Mouse (Mus musculus) embryonic facial prominence, embryonic 14.5 days (tissue): Measurements from ENCODE around the gene Gm17455. TPM values are rescaled to one million over a fixed set of nuclear protein-coding genes. Genes with fewer than 3 reads are reported as not detected.

Source experiments
- ATAC-seq: fragments of 200-750 bp; cut with Nextera tagmentation; 2 replicates; pipeline ENCODE4 v1.8.0; 2017; ENCODE audit warnings: low read depth, moderate number of reproducible peaks, moderate TSS enrichment
- DNase-seq: peaks from one replicate; pipeline ENCODE4 v3.0.0-alpha.2; 2015; ENCODE audit warnings: low spot score
- H3K27ac ChIP-seq: fragments of 300-500 bp; sonication (generic); replicated peaks from 2 replicates; pipeline ENCODE4 v1.5.1; 2014; ENCODE audit warnings: low read depth, mild to moderate bottlenecking, low read length, moderate library complexity
- H3K27me3 ChIP-seq: fragments of 300-500 bp; sonication (generic); replicated peaks from 2 replicates; pipeline ENCODE4 v1.6.1; 2014; ENCODE audit warnings: low read length; ENCODE audit not compliant: control insufficient read depth, insufficient read depth
- H3K36me3 ChIP-seq: fragments of 300-500 bp; sonication (generic); 2 replicates; pipeline ENCODE4 v1.6.1; 2014; ENCODE audit warnings: low read length, mixed read lengths; ENCODE audit not compliant: control insufficient read depth, insufficient read depth
- H3K4me1 ChIP-seq: fragments of 300-500 bp; sonication (generic); 2 replicates; pipeline ENCODE4 v1.6.1; 2014; ENCODE audit warnings: antibody characterized with exemption, low read length; ENCODE audit not compliant: control insufficient read depth, insufficient read depth
- H3K4me2 ChIP-seq: fragments of 300-500 bp; sonication (generic); 2 replicates; pipeline ENCODE4 v1.6.1; 2014; ENCODE audit warnings: low read depth, mild to moderate bottlenecking, low read length, moderate library complexity, mixed read lengths
- H3K4me3 ChIP-seq: fragments of 300-500 bp; sonication (generic); 2 replicates; pipeline ENCODE4 v1.5.1; 2014; ENCODE audit warnings: low read depth, mild to moderate bottlenecking, low read length
- H3K9ac ChIP-seq: fragments of 300-500 bp; sonication (generic); 2 replicates; pipeline ENCODE4 v1.6.1; 2014; ENCODE audit warnings: low read depth, mild to moderate bottlenecking, low read length, moderate library complexity, mixed read lengths
- H3K9me3 ChIP-seq: fragments of 300-500 bp; sonication (generic); 2 replicates; pipeline ENCODE4 v1.6.1; 2016; ENCODE audit warnings: low read length; ENCODE audit not compliant: control insufficient read depth
- WGBS: fragments of 180-500 bp; shearing (Covaris S2); extraction: QIAGEN DNeasy Blood & Tissue Kit; methylation state at CpG from one replicate; pipeline ENCODE4 v1.1.7; 2014; 5-methylcytosine and 5-hydroxymethylcytosine counted together
- polyA plus RNA-seq: library from polyadenylated mRNA; unstranded; fragments of >200 nt; fragmentation: Nextera tagmentation; extraction: Ambion mirVana; gene quantifications from 2 replicates; pipeline ENCODE4 v1.2.1, GENCODE M21; 2014

Gene Gm17455
- polyA plus RNA-seq, 1 experiment from 2014 or later = 1.7 TPM

- H3K27ac ChIP-seq = no peak overlapping the region
- DNase-seq (no peak), ATAC-seq (no peak)
- H3K36me3 ChIP-seq = no peaks in the 10 kb centered on the region
- no peak overlapping the region for H3K9ac ChIP-seq
- H3K4me2 ChIP-seq = no peak overlapping the region
- H3K27me3 ChIP-seq = no peaks in the 10 kb centered on the region
- H3K4me3 ChIP-seq = no peak overlapping the region
- H3K4me1 ChIP-seq = peaks cover 8% of the 10 kb centered on the region
- 81% methylated on average over 2 of the region's 2 CpGs for WGBS
- no peaks in the 10 kb centered on the region for H3K9me3 ChIP-seq
Measured at GRCm38 (mm10) chr10:60370098-60370497, 29.4 kb upstream of the Gm17455 start.

GRCm38 (mm10) chr10:60370601-60371061 is 28.9 kb upstream of the Gm17455 start:
- 66% methylated on average over 5 of the region's 5 CpGs for WGBS
- H3K27me3 ChIP-seq = no peaks in the 10 kb centered on the region
- H3K9ac ChIP-seq = no peak overlapping the region
- H3K4me3 ChIP-seq = no peak overlapping the region
- H3K9me3 ChIP-seq = no peaks in the 10 kb centered on the region
- no peak overlapping the region for H3K4me2 ChIP-seq
- peaks cover 8% of the 10 kb centered on the region for H3K4me1 ChIP-seq
- DNase-seq (no peak), ATAC-seq (no peak)
- no peaks in the 10 kb centered on the region for H3K36me3 ChIP-seq
- no peak overlapping the region for H3K27ac ChIP-seq

- no peak overlapping the region for H3K9ac ChIP-seq
- H3K9me3 ChIP-seq = no peaks in the 10 kb centered on the region
- no peaks in the 10 kb centered on the region for H3K36me3 ChIP-seq
- H3K4me2 ChIP-seq = no peak overlapping the region
- H3K4me3 ChIP-seq = no peak overlapping the region
- DNase-seq (no peak), ATAC-seq (no peak)
- H3K4me1 ChIP-seq = peaks cover 8% of the 10 kb centered on the region
- WGBS = 67% methylated on average over 5 of the region's 5 CpGs
- no peak overlapping the region for H3K27ac ChIP-seq
- H3K27me3 ChIP-seq = no peaks in the 10 kb centered on the region
Measured at GRCm38 (mm10) chr10:60371596-60372386, 27.7 kb upstream of the Gm17455 start.

- Histone ChIP-seq H3K4me1 (peaks cover 8% of the 10 kb centered on the region), H3K4me3 (no peak overlapping the region), H3K9me3 (no peaks in the 10 kb centered on the region), H3K27me3 (no peaks in the 10 kb centered on the region), H3K27ac (no peak overlapping the region), H3K4me2 (no peak overlapping the region), H3K9ac (no peak overlapping the region), H3K36me3 (no peaks in the 10 kb centered on the region)
- DNase-seq (no peak), ATAC-seq (no peak)
- 20% methylated on average over 5 of the region's 6 CpGs for WGBS
Measured at GRCm38 (mm10) chr10:60373543-60373936, 26.0 kb upstream of the Gm17455 start.

GRCm38 (mm10) chr10:60373937-60374578 is 25.5 kb upstream of the Gm17455 start:
- 46% methylated on average over 8 of the region's 8 CpGs for WGBS
- H3K27ac ChIP-seq = no peak overlapping the region
- no peaks in the 10 kb centered on the region for H3K9me3 ChIP-seq
- no peaks in the 10 kb centered on the region for H3K27me3 ChIP-seq
- ATAC-seq (no peak), DNase-seq (no peak)
- no peak overlapping the region for H3K4me2 ChIP-seq
- H3K4me3 ChIP-seq = no peak overlapping the region
- no peak overlapping the region for H3K9ac ChIP-seq
- H3K4me1 ChIP-seq = peaks cover 8% of the 10 kb centered on the region
- no peaks in the 10 kb centered on the region for H3K36me3 ChIP-seq

- ATAC-seq = no peak
Measured at GRCm38 (mm10) chr10:60376704-60377103, 22.8 kb upstream of the Gm17455 start.

GRCm38 (mm10) chr10:60379419-60379957 is 20.0 kb upstream of the Gm17455 start:
- H3K4me3 ChIP-seq = no peak overlapping the region
- 45% methylated on average over 5 of the region's 9 CpGs for WGBS
- H3K9me3 ChIP-seq = no peaks in the 10 kb centered on the region
- H3K4me2 ChIP-seq = no peak overlapping the region
- no peak overlapping the region for H3K9ac ChIP-seq
- peak overlapping the region; percentile 33; the same call in 1 of the 2 replicates for H3K27ac ChIP-seq
- DNase-seq (no peak), ATAC-seq (no peak)
- no peaks in the 10 kb centered on the region for H3K4me1 ChIP-seq
- no peaks in the 10 kb centered on the region for H3K27me3 ChIP-seq
- no peaks in the 10 kb centered on the region for H3K36me3 ChIP-seq

More at GRCm38 (mm10) chr10:60376704-60377103, 22.8 kb upstream of the Gm17455 start:
- peaks cover 8% of the 10 kb centered on the region for H3K4me1 ChIP-seq
- DNase-seq = no peak
- H3K4me3 ChIP-seq = no peak overlapping the region
- H3K9me3 ChIP-seq = no peaks in the 10 kb centered on the region
- no peak overlapping the region for H3K4me2 ChIP-seq
- no peaks in the 10 kb centered on the region for H3K36me3 ChIP-seq
- no peak overlapping the region for H3K9ac ChIP-seq
- no peak overlapping the region for H3K27ac ChIP-seq
- 89% methylated on average over 16 of the region's 16 CpGs for WGBS
- H3K27me3 ChIP-seq = no peaks in the 10 kb centered on the region

- H3K4me2 ChIP-seq = no peak overlapping the region
- H3K27me3 ChIP-seq = no peaks in the 10 kb centered on the region
- no peak overlapping the region for H3K4me3 ChIP-seq
- no peaks in the 10 kb centered on the region for H3K4me1 ChIP-seq
- 70% methylated on average over 3 of the region's 3 CpGs for WGBS
- no peak overlapping the region for H3K9ac ChIP-seq
- ATAC-seq (no peak), DNase-seq (no peak)
- no peaks in the 10 kb centered on the region for H3K36me3 ChIP-seq
- H3K27ac ChIP-seq = 0 out of 2 replicates have a peak overlapping the region, but pooled peaks have one; percentile 33
- no peaks in the 10 kb centered on the region for H3K9me3 ChIP-seq
Measured at GRCm38 (mm10) chr10:60380229-60380628, 19.3 kb upstream of the Gm17455 start.
